Mouse (Mus musculus) thymus, adult 2 months (tissue): ENCODE results near the gene Glt1d1. TPM values are rescaled to one million over a fixed set of nuclear protein-coding genes. Genes with fewer than 3 reads are reported as not detected.

Experiments used
- DNase-seq: peaks from one replicate; pipeline ENCODE4 v3.0.0; 2021
- H3K27ac ChIP-seq: fragments of 200-500 bp; 2 replicates; pipeline ENCODE4 v1.5.1; 2012; ENCODE audit warnings: low read length, control low read depth; ENCODE audit not compliant: control insufficient read depth, insufficient read depth
- H3K27me3 ChIP-seq: fragments of 200-500 bp; 2 replicates; pipeline ENCODE4 v1.6.1; 2012; ENCODE audit warnings: mild to moderate bottlenecking, low read length, moderate library complexity, mixed read lengths; ENCODE audit not compliant: control insufficient read depth, insufficient read depth
- H3K36me3 ChIP-seq: fragments of 200-500 bp; 2 replicates; pipeline ENCODE4 v1.6.1; 2012; ENCODE audit warnings: mild to moderate bottlenecking, low read length, moderate library complexity; ENCODE audit not compliant: control insufficient read depth, insufficient read depth
- H3K4me1 ChIP-seq: fragments of 200-500 bp; replicated peaks from 2 replicates; pipeline ENCODE4 v1.6.1; 2012; ENCODE audit warnings: low read length; ENCODE audit not compliant: control insufficient read depth, insufficient read depth
- H3K4me3 ChIP-seq: fragments of 200-500 bp; 2 replicates; pipeline ENCODE4 v1.5.1; 2012; ENCODE audit warnings: mild to moderate bottlenecking, low read length, control low read depth, moderate library complexity; ENCODE audit not compliant: control insufficient read depth, insufficient read depth
- CTCF ChIP-seq: fragments of 200-500 bp; IDR thresholded peaks from 2 replicates; pipeline ENCODE4 v1.5.1; 2012; ENCODE audit warnings: mild to moderate bottlenecking, control low read depth, low read length, moderate library complexity, borderline replicate concordance; ENCODE audit not compliant: control insufficient read depth, poor library complexity, insufficient read depth; ENCODE audit errors: extremely low read depth
- POLR2A ChIP-seq: fragments of 200-500 bp; IDR thresholded peaks from 2 replicates; pipeline ENCODE4 v1.6.1; 2012; ENCODE audit warnings: mild to moderate bottlenecking, low read length, control low read depth, moderate library complexity; ENCODE audit not compliant: control insufficient read depth, poor library complexity, insufficient read depth; ENCODE audit errors: extremely low read depth
- WGBS: fragments of 180-500 bp; shearing (Covaris S2); methylation state at CpG from one replicate; pipeline ENCODE4 v1.1.7; 2018; 5-methylcytosine and 5-hydroxymethylcytosine counted together
- polyA plus RNA-seq: library from polyadenylated mRNA; depleted of rRNA; stranded (reverse); fragments of >200 nt; gene quantifications from 2 replicates; pipeline ENCODE4 v1.2.3, GENCODE M21; 2012

Gene Glt1d1
- polyA plus RNA-seq, 1 experiment: 0.51 TPM

DNA sequence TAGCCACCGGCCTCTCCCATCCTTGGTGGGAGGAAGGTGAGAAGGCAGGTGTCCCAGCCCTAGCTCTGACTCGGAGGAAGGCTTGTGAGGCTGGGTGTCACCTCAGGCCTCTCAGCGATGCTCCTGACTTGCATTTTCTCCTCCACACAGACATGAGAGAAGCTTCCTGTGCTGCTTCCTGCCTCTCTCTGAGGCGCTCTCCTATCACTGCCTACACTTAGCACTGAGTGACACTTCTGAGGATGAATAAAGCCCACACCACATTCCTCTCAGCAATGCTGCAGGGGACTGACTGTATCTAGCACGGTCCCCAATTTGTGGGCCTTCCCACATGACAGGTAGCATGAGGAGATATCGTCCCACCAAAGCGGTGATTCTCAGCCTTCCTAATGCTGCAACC lies 35.2 kb upstream of the Glt1d1 start:
- Histone ChIP-seq H3K27me3 (no peaks in the 10 kb centered on the region), H3K4me3 (no peak overlapping the region), H3K27ac (no peak overlapping the region), H3K36me3 (peaks cover 64% of the 10 kb centered on the region), H3K4me1 (no peaks in the 10 kb centered on the region)
- no peak for TF ChIP-seq CTCF
- TF ChIP-seq POLR2A: no peak
- WGBS: 36% methylated on average over 7 of the region's 7 CpGs
- DNase-seq: no peak

DNA sequence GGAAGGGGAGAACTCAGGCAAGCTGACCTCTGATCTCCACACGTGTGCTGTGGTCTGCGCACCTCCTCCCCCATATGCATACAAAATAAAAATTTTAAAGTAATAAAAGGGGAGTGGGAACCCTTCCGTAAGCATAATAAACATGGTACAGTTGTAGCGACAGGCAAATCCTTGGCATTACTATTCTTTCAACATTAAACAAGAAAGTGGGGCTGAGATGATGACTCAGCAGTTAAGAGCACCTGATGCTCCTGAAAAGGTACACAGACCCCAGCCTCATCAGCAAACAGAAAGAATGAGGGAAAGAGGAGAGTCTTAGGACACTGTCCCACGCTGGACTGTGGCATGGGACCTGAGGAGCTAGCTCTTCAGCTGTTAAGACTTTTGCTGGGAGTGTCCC lies 29.1 kb upstream of the Glt1d1 start:
- peaks cover 60% of the 10 kb centered on the region for H3K36me3 ChIP-seq
- no peak overlapping the region for H3K27ac ChIP-seq
- WGBS: 95% methylated on average over 5 of the region's 5 CpGs
- H3K4me3 ChIP-seq: no peak overlapping the region
- no peaks in the 10 kb centered on the region for H3K4me1 ChIP-seq
- no peaks in the 10 kb centered on the region for H3K27me3 ChIP-seq
- no peak for TF ChIP-seq CTCF
- no peak for TF ChIP-seq POLR2A
- DNase-seq: no peak

DNA sequence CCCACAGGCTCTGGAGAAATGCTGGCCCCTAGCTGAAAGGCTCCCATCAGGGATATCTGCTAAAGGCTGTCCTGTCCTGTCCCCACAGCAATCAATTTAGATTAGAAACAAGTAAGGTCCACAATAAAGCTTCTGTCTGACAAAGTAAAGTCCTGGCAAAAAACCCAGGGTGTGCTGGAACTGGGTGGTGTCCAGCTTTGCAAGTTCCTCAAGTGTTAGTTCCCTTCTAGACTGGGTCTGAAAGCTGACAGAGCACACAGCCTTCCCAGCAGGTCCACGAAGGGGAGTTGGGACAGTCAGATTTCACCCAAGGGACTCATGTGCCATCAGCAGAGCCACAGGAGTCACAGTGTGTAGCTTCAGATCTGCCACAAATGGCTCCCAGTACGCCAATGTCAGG lies 24.6 kb upstream of the Glt1d1 start:
- Histone ChIP-seq H3K4me3 (no peak overlapping the region), H3K27me3 (no peaks in the 10 kb centered on the region), H3K36me3 (peaks cover 25% of the 10 kb centered on the region), H3K27ac (no peak overlapping the region), H3K4me1 (peaks cover 4% of the 10 kb centered on the region; the same call in 1 of the 2 replicates)
- WGBS: 89% methylated on average over 2 of the region's 2 CpGs
- no peak for DNase-seq
- no peak for TF ChIP-seq POLR2A
- no peak for TF ChIP-seq CTCF

DNA sequence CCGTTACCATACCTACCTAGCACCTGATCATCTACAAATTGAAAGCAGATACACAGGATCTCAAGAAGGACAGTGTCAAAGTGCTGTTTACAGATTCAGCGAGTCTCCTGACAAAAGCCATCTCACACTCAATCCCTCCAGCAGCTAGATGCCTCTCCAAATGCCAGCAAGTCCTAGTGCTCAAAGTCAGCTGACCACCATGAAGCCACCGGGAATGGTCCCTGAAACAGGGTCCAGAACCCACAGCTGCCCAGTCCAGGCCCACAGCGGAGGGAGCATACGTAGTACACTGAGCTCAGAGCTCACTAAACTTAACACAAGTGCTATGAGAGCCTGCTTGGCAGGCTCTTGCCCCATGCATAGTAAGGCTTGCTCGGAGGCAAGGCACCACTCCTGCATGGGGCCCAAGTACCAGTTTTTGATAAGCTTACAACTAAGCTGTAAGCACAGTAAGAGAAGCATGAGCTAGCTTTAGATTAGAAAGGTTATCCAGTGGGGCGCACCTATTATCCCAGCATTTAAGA lies 22.8 kb upstream of the Glt1d1 start:
- Histone ChIP-seq H3K4me1 (peaks cover 4% of the 10 kb centered on the region; the same call in 1 of the 2 replicates), H3K27me3 (no peaks in the 10 kb centered on the region), H3K27ac (no peak overlapping the region), H3K36me3 (peaks cover 9% of the 10 kb centered on the region), H3K4me3 (no peak overlapping the region)
- TF ChIP-seq CTCF: no peak
- TF ChIP-seq POLR2A: no peak
- 90% methylated on average over 7 of the region's 7 CpGs for WGBS
- DNase-seq: no peak

DNA sequence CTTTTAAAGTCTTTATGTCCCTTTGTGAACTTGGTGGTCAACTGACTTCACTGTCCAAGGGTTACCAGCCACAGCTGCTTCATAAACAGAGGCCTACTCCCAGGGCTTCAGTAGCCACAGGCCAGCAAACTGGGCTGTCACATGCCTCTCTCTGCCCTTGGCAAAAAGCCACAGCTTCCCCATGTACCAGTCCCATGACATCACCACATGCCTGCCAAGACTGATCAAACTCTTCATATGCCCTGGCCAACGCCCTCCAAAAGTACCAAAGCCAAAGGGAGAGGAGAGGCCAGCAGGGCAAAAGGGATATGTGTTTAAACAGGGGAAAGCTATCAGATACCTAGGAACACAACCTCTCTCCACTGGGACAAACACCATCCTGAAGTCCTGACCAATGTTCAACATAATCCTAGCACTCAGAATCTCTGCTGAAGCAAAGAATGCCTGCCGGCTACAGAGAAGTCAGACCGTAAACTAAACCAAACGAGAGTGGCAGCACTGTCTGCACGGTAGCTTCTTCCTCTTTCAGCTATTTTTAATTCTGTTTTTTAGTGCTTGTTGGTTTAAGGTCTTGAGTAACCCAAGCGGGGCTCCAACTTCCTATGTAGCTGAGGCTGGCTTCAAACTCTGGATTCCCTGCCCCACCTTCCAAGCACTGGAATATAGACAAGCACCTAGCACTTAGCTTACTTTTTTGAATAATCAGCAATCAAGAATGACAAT lies 21.1 kb upstream of the Glt1d1 start:
- Histone ChIP-seq H3K27ac (peak overlapping the region; percentile 33; the same call in 1 of the 2 replicates), H3K4me1 (peaks cover 11% of the 10 kb centered on the region)
- DNase-seq: no peak

DNA sequence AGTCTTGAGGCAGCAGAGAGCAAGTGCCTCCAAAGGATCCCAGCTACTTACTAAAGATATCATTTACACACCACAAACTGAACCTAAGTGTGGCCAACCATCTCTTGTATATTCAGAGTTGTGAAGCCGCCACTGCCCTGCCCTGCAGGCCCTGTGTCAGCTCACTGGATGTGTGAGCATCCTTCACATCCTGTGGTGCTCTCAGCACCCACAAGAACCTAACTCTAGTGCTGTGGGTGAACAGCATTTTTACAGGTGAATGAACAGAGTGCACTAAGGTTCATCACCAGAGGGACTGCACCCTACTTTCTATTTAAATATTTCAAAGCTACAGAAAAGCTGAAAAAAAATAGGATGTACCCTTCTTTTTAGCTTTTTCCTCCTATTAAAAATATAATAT lies 20.2 kb upstream of the Glt1d1 start:
- DNase-seq: no peak
- no peaks in the 10 kb centered on the region for H3K27me3 ChIP-seq
- H3K4me1 ChIP-seq: peaks cover 17% of the 10 kb centered on the region
- TF ChIP-seq CTCF: no peak
- no peak for TF ChIP-seq POLR2A
- H3K27ac ChIP-seq: no peak overlapping the region
- H3K4me3 ChIP-seq: no peak overlapping the region
- 68% methylated on average over 1 of the region's 1 CpGs for WGBS
- peaks cover 6% of the 10 kb centered on the region for H3K36me3 ChIP-seq

More for the DNA sequence above, 21.1 kb upstream of the Glt1d1 start:
- WGBS: 36% methylated on average over 6 of the region's 6 CpGs
- H3K4me3 ChIP-seq: no peak overlapping the region
- H3K27me3 ChIP-seq: no peaks in the 10 kb centered on the region
- no peak for TF ChIP-seq CTCF
- no peak for TF ChIP-seq POLR2A
- H3K36me3 ChIP-seq: peaks cover 6% of the 10 kb centered on the region
